Mouse (Mus musculus): Measurements from ENCODE around the gene Sun2.

- no peak for TF ChIP-seq CTCF (IDR thresholded peaks at IDR 0.05; ENCODE audit: extremely low read depth, insufficient read depth, insufficient read length, insufficient replicate concordance)
- peak; percentile 67 for TF ChIP-seq POLR2A (IDR thresholded peaks at IDR 0.05; ENCODE audit: low read depth, low read length)
Measured at GRCm38 (mm10) chr15:79687646-79688267, 54.6 kb downstream of the Sun2 start, which contains the start of gene Josd1.
